Mouse (Mus musculus) stomach, embryonic 15.5 days (tissue): ENCODE data around the gene Kcnc1. TPM values are rescaled to one million over a fixed set of nuclear protein-coding genes. Genes with fewer than 3 reads are reported as not detected.
A peak's percentile ranks its signal among the peaks of the same experiment; 100 is the strongest.

Experiments used
- ATAC-seq: fragments of 200-750 bp; cut with Nextera tagmentation; 2 replicates; pipeline ENCODE4 v1.8.0; 2017; ENCODE audit warnings: low read depth, moderate number of reproducible peaks, moderate TSS enrichment; ENCODE audit not compliant: insufficient read depth, low FRiP score
- H3K27ac ChIP-seq: fragments of 300-500 bp; sonication (generic); 2 replicates; pipeline ENCODE4 v1.5.1; 2015; ENCODE audit warnings: mild to moderate bottlenecking, inconsistent platforms
- H3K27me3 ChIP-seq: fragments of 300-500 bp; sonication (generic); replicated peaks from 2 replicates; pipeline ENCODE4 v1.6.1; 2015; ENCODE audit warnings: inconsistent platforms
- H3K36me3 ChIP-seq: fragments of 300-500 bp; sonication (generic); 2 replicates; pipeline ENCODE4 v1.6.1; 2015; ENCODE audit warnings: inconsistent platforms
- H3K4me1 ChIP-seq: fragments of 300-500 bp; sonication (generic); 2 replicates; pipeline ENCODE4 v1.6.1; 2015; ENCODE audit warnings: inconsistent platforms
- H3K4me2 ChIP-seq: fragments of 300-500 bp; sonication (generic); 2 replicates; pipeline ENCODE4 v1.6.1; 2015; ENCODE audit warnings: mild to moderate bottlenecking, inconsistent platforms
- H3K4me3 ChIP-seq: fragments of 300-500 bp; sonication (generic); replicated peaks from 2 replicates; pipeline ENCODE4 v1.5.1; 2015; ENCODE audit warnings: inconsistent platforms
- H3K9ac ChIP-seq: fragments of 300-500 bp; sonication (generic); 2 replicates; pipeline ENCODE4 v1.6.1; 2015; ENCODE audit warnings: inconsistent platforms
- H3K9me3 ChIP-seq: fragments of 300-500 bp; sonication (generic); 2 replicates; pipeline ENCODE4 v1.6.1; 2016; ENCODE audit warnings: inconsistent platforms
- WGBS: fragments of 180-500 bp; shearing (Covaris S2); methylation state at CpG from one replicate; pipeline ENCODE4 v1.1.7; 2015; 5-methylcytosine and 5-hydroxymethylcytosine counted together
- polyA plus RNA-seq: library from polyadenylated mRNA; unstranded; fragments of >200 nt; fragmentation: Nextera tagmentation; extraction: Ambion mirVana; gene quantifications from 2 replicates; pipeline ENCODE4 v1.2.1, GENCODE M21; 2015

Gene Kcnc1
- polyA plus RNA-seq, 1 experiment from 2014 or later: 0.87 TPM

DNA sequence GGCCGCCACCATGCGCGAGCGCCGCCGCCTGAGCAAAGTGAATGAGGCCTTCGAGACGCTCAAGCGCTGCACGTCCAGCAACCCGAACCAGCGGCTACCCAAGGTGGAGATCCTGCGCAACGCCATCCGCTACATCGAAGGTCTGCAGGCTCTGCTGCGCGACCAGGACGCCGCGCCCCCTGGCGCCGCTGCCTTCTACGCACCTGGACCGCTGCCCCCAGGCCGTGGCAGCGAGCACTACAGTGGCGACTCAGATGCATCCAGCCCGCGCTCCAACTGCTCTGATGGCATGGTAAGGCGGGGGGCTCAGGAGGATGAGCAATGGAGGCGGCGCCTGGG is 19.3 kb upstream of the Kcnc1 start:
- no peak overlapping the region for H3K9ac ChIP-seq
- peak overlapping the region; percentile 6; the same call in 1 of the 2 replicates for H3K4me3 ChIP-seq
- H3K9me3 ChIP-seq: no peaks in the 10 kb centered on the region
- H3K4me1 ChIP-seq: peaks cover 9% of the 10 kb centered on the region
- WGBS: 1% methylated on average over 33 of the region's 33 CpGs
- H3K27ac ChIP-seq: no peak overlapping the region
- H3K36me3 ChIP-seq: no peaks in the 10 kb centered on the region
- H3K27me3 ChIP-seq: peaks cover 58% of the 10 kb centered on the region
- peak overlapping the region; percentile 43 for H3K4me2 ChIP-seq
- ATAC-seq: no peak

DNA sequence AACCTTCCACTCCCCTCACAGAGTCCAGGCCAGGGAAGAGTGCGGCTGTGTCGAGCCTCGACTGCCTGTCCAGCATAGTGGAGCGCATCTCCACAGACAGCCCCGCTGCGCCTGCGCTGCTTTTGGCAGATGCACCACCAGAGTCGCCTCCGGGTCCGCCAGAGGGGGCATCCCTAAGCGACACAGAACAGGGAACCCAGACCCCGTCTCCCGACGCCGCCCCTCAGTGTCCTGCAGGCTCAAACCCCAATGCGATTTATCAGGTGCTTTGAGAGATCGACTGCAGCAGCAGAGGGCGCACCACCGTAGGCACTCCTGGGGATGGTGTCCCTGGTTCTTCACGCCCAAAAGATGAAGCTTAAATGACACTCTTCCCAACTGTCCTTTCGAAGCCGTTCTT is 18.2 kb upstream of the Kcnc1 start:
- H3K9me3 ChIP-seq: no peaks in the 10 kb centered on the region
- H3K36me3 ChIP-seq: no peaks in the 10 kb centered on the region
- H3K27me3 ChIP-seq: peaks cover 55% of the 10 kb centered on the region
- H3K9ac ChIP-seq: no peak overlapping the region
- no peak overlapping the region for H3K27ac ChIP-seq
- H3K4me3 ChIP-seq: 0 out of 2 replicates have a peak overlapping the region, but pooled peaks have one; percentile 3
- no peak overlapping the region for H3K4me2 ChIP-seq
- 2% methylated on average over 22 of the region's 22 CpGs for WGBS
- peaks cover 9% of the 10 kb centered on the region for H3K4me1 ChIP-seq
- ATAC-seq: no peak

DNA sequence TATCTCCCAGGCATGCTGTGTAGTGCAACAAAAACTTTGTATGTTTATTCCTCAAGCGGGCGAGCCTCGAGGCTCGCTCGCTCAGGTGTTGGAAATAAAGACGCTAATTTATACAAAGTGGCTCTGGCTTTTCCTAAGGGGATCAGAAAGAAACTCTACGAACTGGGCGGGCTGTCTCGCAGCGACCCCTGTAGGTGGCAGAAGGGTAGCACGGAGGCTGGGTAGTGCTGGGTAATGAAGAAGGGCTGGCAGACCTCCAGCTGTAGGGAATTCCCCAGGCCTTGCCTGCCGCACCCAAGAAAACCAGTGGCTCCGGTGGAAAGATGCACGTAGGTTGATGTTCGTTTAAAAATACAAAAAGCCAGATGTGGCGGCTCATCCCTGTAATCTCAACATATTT is 17.3 kb upstream of the Kcnc1 start:
- H3K27ac ChIP-seq: no peak overlapping the region
- WGBS: 7% methylated on average over 16 of the region's 16 CpGs
- H3K9me3 ChIP-seq: no peaks in the 10 kb centered on the region
- no peak overlapping the region for H3K4me3 ChIP-seq
- peaks cover 54% of the 10 kb centered on the region for H3K27me3 ChIP-seq
- peaks cover 9% of the 10 kb centered on the region for H3K4me1 ChIP-seq
- no peak overlapping the region for H3K9ac ChIP-seq
- no peaks in the 10 kb centered on the region for H3K36me3 ChIP-seq
- no peak overlapping the region for H3K4me2 ChIP-seq
- no peak for ATAC-seq

DNA sequence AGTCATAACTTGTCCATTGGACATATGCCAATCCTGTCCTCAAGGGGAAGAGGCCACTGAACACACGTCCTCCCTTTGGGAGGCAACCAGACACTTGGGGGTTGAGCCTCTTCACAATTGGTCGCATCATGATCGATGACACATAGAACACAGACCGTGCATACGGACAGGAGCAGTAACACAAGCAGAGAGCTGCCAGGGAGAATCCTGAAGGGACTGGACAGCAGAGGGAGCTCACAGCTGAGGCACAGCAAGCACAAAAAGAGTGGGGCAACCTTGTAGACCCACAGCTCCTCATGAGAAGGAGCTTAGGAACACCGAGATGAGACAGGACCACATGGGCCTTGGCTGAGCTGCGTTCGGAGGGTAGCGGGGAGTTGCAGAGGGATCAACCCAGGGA is 15.7 kb upstream of the Kcnc1 start:
- no peak overlapping the region for H3K9ac ChIP-seq
- ATAC-seq: no peak
- no peak overlapping the region for H3K4me3 ChIP-seq
- H3K27me3 ChIP-seq: peaks cover 42% of the 10 kb centered on the region
- peaks cover 9% of the 10 kb centered on the region for H3K4me1 ChIP-seq
- H3K4me2 ChIP-seq: no peak overlapping the region
- H3K27ac ChIP-seq: no peak overlapping the region
- H3K36me3 ChIP-seq: no peaks in the 10 kb centered on the region
- no peaks in the 10 kb centered on the region for H3K9me3 ChIP-seq
- 68% methylated on average over 9 of the region's 9 CpGs for WGBS

DNA sequence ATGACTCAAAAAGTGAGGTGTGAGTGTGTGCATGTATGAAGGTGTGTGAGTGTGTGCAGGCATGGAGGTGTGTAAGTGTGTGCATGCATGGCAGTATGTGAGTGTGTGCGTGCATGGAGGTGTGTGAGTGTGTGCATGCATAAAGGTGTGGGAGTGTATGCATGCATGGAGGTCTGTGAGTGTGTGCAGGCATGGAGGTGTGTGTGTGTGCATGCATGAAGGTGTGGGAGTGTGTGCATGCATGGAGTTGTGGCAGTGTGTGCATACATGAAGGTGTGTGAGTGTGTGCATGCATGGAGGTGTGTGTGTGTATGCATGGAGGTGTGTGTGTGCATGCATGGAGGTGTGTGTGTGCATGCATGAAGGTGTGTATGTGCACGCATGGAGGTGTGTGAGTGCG is 8.9 kb upstream of the Kcnc1 start:
- Histone ChIP-seq H3K9ac (no peak overlapping the region), H3K9me3 (no peaks in the 10 kb centered on the region), H3K27ac (no peak overlapping the region), H3K4me1 (no peaks in the 10 kb centered on the region), H3K27me3 (no peaks in the 10 kb centered on the region), H3K36me3 (no peaks in the 10 kb centered on the region), H3K4me2 (no peak overlapping the region), H3K4me3 (no peak overlapping the region)
- no peak for ATAC-seq
- 76% methylated on average over 3 of the region's 3 CpGs for WGBS

DNA sequence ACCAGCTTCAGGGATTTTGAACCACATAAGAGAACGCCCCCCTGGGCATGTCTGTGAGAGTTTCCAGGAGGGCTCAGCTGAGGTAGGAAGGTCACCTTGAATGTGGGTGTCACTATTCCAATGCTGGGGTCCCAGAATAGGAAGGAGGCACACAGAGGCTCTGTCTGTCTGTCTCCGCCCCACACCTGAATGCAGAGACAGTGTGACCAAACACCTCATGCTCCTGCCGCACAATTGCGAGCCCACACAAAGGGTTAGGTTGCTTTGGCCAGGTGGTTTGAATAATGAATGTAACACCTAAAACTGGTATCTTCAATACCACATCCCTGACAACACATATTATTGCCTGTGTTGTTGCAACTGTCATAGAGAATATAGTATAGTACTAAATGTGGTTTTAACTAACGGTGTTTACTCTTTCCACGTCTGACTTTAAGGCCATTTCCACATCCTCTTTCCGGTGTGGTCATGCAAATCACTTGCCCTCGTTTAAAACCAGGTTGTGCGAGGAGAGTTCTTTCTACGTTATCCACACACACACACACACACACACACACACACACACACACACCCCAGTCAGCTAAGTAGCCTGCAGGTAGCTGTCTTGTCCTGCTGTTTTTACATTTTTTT is 6.7 kb upstream of the Kcnc1 start:
- 77% methylated on average over 10 of the region's 10 CpGs for WGBS
- H3K9ac ChIP-seq: no peak overlapping the region
- peaks cover 9% of the 10 kb centered on the region for H3K27me3 ChIP-seq
- H3K4me1 ChIP-seq: no peaks in the 10 kb centered on the region
- no peaks in the 10 kb centered on the region for H3K36me3 ChIP-seq
- no peak for ATAC-seq
- no peaks in the 10 kb centered on the region for H3K9me3 ChIP-seq
- no peak overlapping the region for H3K4me3 ChIP-seq
- H3K4me2 ChIP-seq: no peak overlapping the region
- no peak overlapping the region for H3K27ac ChIP-seq

DNA sequence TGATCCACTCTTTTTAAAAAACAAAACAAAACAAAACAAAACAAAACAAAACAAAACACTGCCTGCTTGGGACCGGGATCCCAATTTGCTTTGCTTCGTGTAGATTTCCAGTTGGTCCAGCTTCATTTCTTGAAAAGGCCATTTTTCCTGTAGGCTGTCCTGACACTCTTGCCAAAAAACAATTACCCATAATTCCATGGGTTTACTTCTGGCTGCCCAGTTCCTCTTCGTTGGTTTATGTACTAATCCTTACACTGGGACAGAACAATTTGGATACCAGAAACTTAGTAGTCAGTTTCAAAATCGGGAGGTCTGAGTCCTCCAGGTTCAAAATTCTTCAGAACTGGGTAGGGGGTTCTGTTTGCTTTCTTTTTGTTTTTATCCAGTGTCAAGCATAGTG is 6.1 kb upstream of the Kcnc1 start:
- H3K27ac ChIP-seq: no peak overlapping the region
- H3K9ac ChIP-seq: no peak overlapping the region
- H3K4me2 ChIP-seq: no peak overlapping the region
- no peak overlapping the region for H3K4me3 ChIP-seq
- WGBS: 59% methylated on average over 4 of the region's 4 CpGs
- H3K9me3 ChIP-seq: no peaks in the 10 kb centered on the region
- H3K36me3 ChIP-seq: no peaks in the 10 kb centered on the region
- H3K27me3 ChIP-seq: peaks cover 15% of the 10 kb centered on the region
- no peaks in the 10 kb centered on the region for H3K4me1 ChIP-seq
- ATAC-seq: no peak

DNA sequence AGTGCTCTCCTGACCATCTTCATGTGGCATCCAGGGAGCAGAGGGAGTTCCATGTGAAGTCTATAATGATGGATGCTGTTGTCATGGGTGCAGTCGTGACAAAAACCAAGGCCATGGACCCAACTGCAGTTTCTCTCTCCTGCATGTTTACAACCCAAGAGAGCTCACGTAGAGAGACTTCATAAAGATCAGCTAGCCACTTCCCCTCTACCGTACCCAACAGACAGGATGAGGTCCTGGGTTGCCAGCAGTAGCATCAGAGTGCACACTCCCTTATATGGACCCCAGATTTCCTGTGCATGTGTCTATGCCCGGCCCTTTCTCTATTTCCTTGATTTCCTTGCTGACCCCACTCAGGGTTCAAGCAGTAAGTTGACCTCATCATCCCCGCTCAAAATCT is 4.6 kb upstream of the Kcnc1 start:
- peaks cover 30% of the 10 kb centered on the region for H3K27me3 ChIP-seq
- WGBS: 43% methylated on average over 5 of the region's 5 CpGs
- no peak overlapping the region for H3K4me2 ChIP-seq
- ATAC-seq: no peak
- H3K4me1 ChIP-seq: peaks cover 10% of the 10 kb centered on the region; the same call in 1 of the 2 replicates
- H3K9me3 ChIP-seq: no peaks in the 10 kb centered on the region
- no peaks in the 10 kb centered on the region for H3K36me3 ChIP-seq
- no peak overlapping the region for H3K27ac ChIP-seq
- H3K9ac ChIP-seq: no peak overlapping the region
- H3K4me3 ChIP-seq: no peak overlapping the region

DNA sequence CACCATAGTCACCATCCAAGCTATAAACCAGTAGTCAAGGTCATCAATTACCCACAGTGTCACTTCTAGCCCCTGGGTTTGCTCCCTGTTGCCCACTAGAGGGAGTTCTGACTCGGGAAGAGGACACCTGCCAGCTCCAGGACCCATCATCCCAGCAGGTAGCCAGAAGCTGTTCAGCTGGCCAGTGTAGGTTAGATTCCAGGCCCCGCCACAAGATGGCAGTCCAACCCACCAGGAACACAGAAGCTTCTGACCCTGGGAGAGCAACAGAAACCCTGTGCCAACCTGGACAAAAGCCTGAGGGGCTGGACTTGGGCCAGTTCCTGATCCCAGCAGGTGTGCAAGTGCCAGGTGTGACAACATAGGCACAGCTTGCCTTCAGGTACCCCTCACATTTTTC is 3.2 kb upstream of the Kcnc1 start:
- H3K4me2 ChIP-seq: no peak overlapping the region
- no peaks in the 10 kb centered on the region for H3K36me3 ChIP-seq
- peak; percentile 15; the same call in 1 of the 2 replicates for ATAC-seq
- WGBS: 2% methylated on average over 2 of the region's 2 CpGs
- H3K4me1 ChIP-seq: peaks cover 23% of the 10 kb centered on the region; the same call in 1 of the 2 replicates
- H3K27ac ChIP-seq: no peak overlapping the region
- H3K9ac ChIP-seq: no peak overlapping the region
- no peak overlapping the region for H3K4me3 ChIP-seq
- peaks cover 44% of the 10 kb centered on the region for H3K27me3 ChIP-seq
- H3K9me3 ChIP-seq: no peaks in the 10 kb centered on the region

DNA sequence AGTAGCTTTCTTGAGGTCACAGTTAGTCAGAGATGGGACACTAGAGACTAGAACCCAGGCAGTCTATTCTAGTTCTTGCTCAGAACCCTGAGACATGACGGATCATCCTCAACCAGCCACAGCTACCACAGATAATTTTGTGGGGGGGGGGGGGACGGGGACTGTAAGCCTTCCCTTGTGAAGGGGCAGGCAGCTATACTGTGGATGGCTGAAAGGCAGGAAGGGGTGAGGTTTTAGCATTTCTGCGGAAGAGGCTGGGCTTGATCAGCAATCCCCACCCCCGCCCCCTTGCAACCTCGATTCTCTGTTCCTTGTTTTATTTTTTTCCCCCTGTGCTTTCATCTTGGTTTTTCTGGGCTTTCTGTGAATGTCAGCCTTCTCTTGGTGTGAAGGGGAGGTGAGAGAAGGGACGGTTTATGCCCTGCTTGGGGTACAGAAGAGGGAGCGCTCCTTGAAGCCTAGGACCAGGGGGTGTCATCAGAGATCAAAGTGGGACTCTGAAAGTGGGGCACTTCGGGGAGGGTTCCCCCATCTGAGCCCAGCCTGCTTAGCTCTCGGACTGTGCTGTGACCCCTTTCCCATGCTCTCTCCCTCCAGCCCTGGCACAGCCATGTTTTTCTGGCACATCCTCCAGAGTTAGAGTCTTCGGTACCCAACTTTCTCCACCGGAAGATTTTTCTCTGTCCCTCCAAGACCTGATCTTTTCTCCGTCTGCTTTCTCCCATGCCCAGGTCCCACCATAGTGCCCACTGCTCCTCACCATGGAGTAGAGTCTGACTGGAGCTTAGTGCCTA is 2.4 kb upstream of the Kcnc1 start:
- Histone ChIP-seq H3K4me3 (no peak overlapping the region), H3K27ac (no peak overlapping the region), H3K4me1 (peaks cover 23% of the 10 kb centered on the region; the same call in 1 of the 2 replicates), H3K36me3 (no peaks in the 10 kb centered on the region), H3K4me2 (no peak overlapping the region), H3K9me3 (no peaks in the 10 kb centered on the region), H3K27me3 (peaks cover 52% of the 10 kb centered on the region), H3K9ac (no peak overlapping the region)
- no peak for ATAC-seq
- 25% methylated on average over 12 of the region's 12 CpGs for WGBS

DNA sequence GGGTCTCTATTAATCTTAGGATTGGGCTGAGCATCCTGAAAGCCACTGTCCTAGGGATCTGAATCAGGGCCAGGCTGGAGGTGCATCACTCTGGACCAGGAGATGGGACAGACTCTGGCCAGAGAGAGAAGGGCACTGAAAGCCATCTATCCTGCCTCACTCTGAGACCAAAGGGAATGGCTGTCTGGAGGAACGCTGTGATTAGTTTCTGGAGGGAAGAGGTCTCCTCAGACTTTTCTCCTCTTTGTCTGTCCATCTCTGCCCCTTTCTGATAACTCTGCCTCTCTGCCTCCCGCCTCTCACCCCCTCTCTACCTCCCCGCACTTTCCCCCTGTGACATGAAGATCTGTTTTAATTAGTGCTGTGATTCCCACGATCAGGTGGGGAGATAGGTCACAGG is 1.4 kb upstream of the Kcnc1 start:
- WGBS: 52% methylated on average over 4 of the region's 4 CpGs

DNA sequence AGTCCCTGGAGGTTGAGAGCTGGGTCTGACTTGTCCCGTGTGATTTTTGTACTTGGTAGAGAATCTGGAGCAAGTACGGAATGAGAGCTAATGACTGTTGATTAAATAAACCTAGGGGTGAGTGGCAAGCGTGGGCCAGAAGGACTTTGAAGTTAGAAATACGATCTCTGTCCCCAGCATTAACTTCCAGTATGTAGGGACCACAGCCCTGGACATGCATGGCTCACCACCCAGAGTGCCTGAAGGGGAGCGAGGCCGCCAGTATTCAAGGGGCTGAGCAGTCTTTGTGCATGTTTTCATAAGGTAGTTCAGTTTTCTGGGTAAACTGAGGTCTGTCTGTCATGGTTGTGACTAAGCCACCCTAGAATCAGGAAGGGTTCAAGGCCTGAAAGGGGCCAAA is 726 bp upstream of the Kcnc1 start:
- no peak overlapping the region for H3K9ac ChIP-seq
- H3K36me3 ChIP-seq: no peaks in the 10 kb centered on the region
- H3K4me3 ChIP-seq: peak overlapping the region; percentile 46; the same call in 1 of the 2 replicates
- peaks cover 67% of the 10 kb centered on the region for H3K27me3 ChIP-seq
- 40% methylated on average over 6 of the region's 6 CpGs for WGBS
- no peaks in the 10 kb centered on the region for H3K9me3 ChIP-seq
- peak overlapping the region; percentile 91 for H3K4me2 ChIP-seq
- peaks cover 23% of the 10 kb centered on the region; the same call in 1 of the 2 replicates for H3K4me1 ChIP-seq
- H3K27ac ChIP-seq: no peak overlapping the region
- no peak for ATAC-seq

More for the DNA sequence above, 1.4 kb upstream of the Kcnc1 start:
- Histone ChIP-seq H3K9me3 (no peaks in the 10 kb centered on the region), H3K27me3 (peaks cover 63% of the 10 kb centered on the region), H3K9ac (no peak overlapping the region), H3K4me3 (no peak overlapping the region), H3K4me2 (no peak overlapping the region), H3K4me1 (peaks cover 23% of the 10 kb centered on the region; the same call in 1 of the 2 replicates), H3K36me3 (no peaks in the 10 kb centered on the region), H3K27ac (no peak overlapping the region)
- ATAC-seq: no peak
